Mouse (Mus musculus): ENCODE results near the gene Akr1e1. TPM values are rescaled to one million over a fixed set of nuclear protein-coding genes. Genes with fewer than 3 reads are reported as not detected.
A peak's percentile ranks its signal among the peaks of the same experiment; 100 is the strongest.

The Akr1e1 gene
- total and polyA plus RNA-seq, 3 experiments: 29.7 to 36.6 (median 30.4) TPM

DNA sequence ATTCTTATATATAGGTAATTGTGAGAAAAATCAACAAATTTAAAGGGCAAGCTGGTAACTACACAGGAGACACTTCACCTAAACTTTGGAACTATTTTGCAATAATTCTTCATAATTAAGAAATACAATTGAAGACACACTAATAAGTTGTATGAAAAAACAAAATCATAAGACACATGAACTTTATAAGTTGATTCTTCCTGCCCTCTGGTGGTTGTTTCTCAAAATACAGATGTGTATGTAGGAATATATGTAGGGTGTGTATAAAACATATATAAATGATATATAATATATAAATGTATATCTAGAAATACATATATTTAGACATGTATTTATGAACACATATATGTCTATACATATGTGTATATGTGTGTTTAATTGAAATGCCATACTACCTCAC, 1.9 kb upstream of the Akr1e1 start:
- H3K4me1 ChIP-seq (ENCODE audit: control insufficient read depth in 1 of 2, insufficient read depth in 2 of 2): peaks cover 0 to 9% of the 10 kb centered on the region in 2 experiments; a peak in 1 of 4 replicates
- H3K4me3 ChIP-seq (replicated peaks in 1 of 3; ENCODE audit: low read depth in 2 of 3, low read length in 2 of 3, poor library complexity in 1 of 3): no peak overlapping the region
- H3K9me3 ChIP-seq (replicated peaks; ENCODE audit: low read length): no peaks in the 10 kb centered on the region
- in situ Hi-C loops (cut with MboI; ENCODE audit: low pct_ligation_motif_present, low pct_unique_long_range_greater_than_20kb, low sequenced_read_pairs) (loop anchor here (25.0 kb wide), 1 partner anchor 474 kb away; no protein-coding TSS in a partner anchor), dilution Hi-C loops (cut with MboI; ENCODE audit: extremely low pct_ligation_motif_present, extremely low pct_unique_long_range_greater_than_20kb, low sequenced_read_pairs) (no loop called here)
- no peaks in the 10 kb centered on the region for H3K27me3 ChIP-seq (replicated peaks)
- H3K27ac ChIP-seq (ENCODE audit: insufficient read depth, low read depth): no peak overlapping the region
- no peaks in the 10 kb centered on the region; the same call in none of the 2 replicates for H3K79me2 ChIP-seq (replicated peaks; ENCODE audit: control insufficient read depth, extremely low read depth, insufficient read depth, poor library complexity, severe bottlenecking)
- TF ChIP-seq NRF1 (IDR thresholded peaks at IDR 0.05; ENCODE audit: low read depth, low read length): no peak
- TF ChIP-seq IRF4 (IDR thresholded peaks at IDR 0.05; ENCODE audit: low read depth, low read length): no peak
- no peak for TF ChIP-seq TBP (conservative IDR thresholded peaks at IDR 0.05; ENCODE audit: low read depth, low read length)
- TF ChIP-seq RAD21 (IDR thresholded peaks at IDR 0.05; ENCODE audit: low read depth, low read length): peak; percentile 65
- TF ChIP-seq BHLHE40 (IDR thresholded peaks at IDR 0.05; ENCODE audit: low read depth, low read length): no peak
- TF ChIP-seq ZNF384 (IDR thresholded peaks at IDR 0.05; ENCODE audit: low read depth, low read length): no peak
- no peak for TF ChIP-seq GABPA (IDR thresholded peaks at IDR 0.05; ENCODE audit: insufficient replicate concordance, low read depth, low read length)
- no peak for TF ChIP-seq RCOR1 (conservative IDR thresholded peaks at IDR 0.05; ENCODE audit: low read depth, low read length)
- TF ChIP-seq UBTF (IDR thresholded peaks at IDR 0.05; ENCODE audit: low read depth, low read length): no peak
- TF ChIP-seq SMC3 (IDR thresholded peaks at IDR 0.05; ENCODE audit: low read depth, low read length): peak; percentile 44
- no peak for TF ChIP-seq CHD2 (IDR thresholded peaks at IDR 0.05; ENCODE audit: low read length)
- peak in 1 of 2 experiments; percentile 61; a peak in 2 of 4 replicates for TF ChIP-seq CTCF (conservative IDR thresholded peaks at IDR 0.05 in 1 of 2, IDR thresholded peaks at IDR 0.05 in 1 of 2; ENCODE audit: low read depth in 2 of 2, low read length in 2 of 2)
- no peak for TF ChIP-seq NELFE (IDR thresholded peaks at IDR 0.05; ENCODE audit: low read depth, low read length)
- no peak overlapping the region for H3K4me2 ChIP-seq (ENCODE audit: insufficient read depth, low read depth, poor library complexity, severe bottlenecking)
- H3K36me3 ChIP-seq (replicated peaks in 1 of 2; ENCODE audit: control insufficient read depth in 1 of 2, insufficient read depth in 1 of 2, low read length in 1 of 2): peaks cover 3 to 14% of the 10 kb centered on the region in 2 experiments
- peak; percentile 31 for DNase-seq (ENCODE audit: extremely low read depth)
- H3K9ac ChIP-seq (ENCODE audit: insufficient read depth, low read depth): no peak overlapping the region

DNA sequence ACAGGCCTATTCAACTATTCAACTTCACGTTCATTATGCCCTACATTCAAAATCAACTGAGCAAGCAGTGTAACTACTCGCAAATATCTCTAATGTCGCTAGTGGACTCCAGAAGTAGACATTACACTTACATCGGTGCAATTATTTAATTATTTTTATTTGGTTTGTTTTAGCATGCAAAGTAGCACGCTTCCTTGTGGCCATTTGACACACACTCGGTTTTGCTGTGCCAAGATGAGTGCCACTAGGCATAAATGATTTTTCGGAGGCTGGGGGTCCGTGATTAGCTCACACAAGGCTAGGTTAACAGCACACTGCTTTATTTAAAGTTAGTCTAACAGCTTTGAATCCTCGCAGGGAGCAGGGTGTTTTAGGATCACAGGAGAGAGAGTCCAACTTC, 444 bp downstream of the Akr1e1 start:
- Histone ChIP-seq H3K27ac (ENCODE audit: insufficient read depth, low read depth) (no peak overlapping the region), H3K4me2 (ENCODE audit: insufficient read depth, low read depth, poor library complexity, severe bottlenecking) (peak overlapping the region; percentile 29; the same call in 1 of the 2 replicates), H3K9me3 (replicated peaks; ENCODE audit: low read length) (no peaks in the 10 kb centered on the region), H3K4me3 (replicated peaks in 1 of 3; ENCODE audit: low read depth in 2 of 3, low read length in 2 of 3, poor library complexity in 1 of 3) (peak overlapping the region; percentile 65 to 75 (median 74)), H3K9ac (ENCODE audit: insufficient read depth, low read depth) (peak overlapping the region; percentile 82), H3K4me1 (ENCODE audit: control insufficient read depth in 1 of 2, insufficient read depth in 2 of 2) (peaks cover 0 to 9% of the 10 kb centered on the region in 2 experiments; a peak in 1 of 4 replicates), H3K79me2 (replicated peaks; ENCODE audit: control insufficient read depth, extremely low read depth, insufficient read depth, poor library complexity, severe bottlenecking) (no peaks in the 10 kb centered on the region; the same call in none of the 2 replicates), H3K36me3 (replicated peaks in 1 of 2; ENCODE audit: control insufficient read depth in 1 of 2, insufficient read depth in 1 of 2, low read length in 1 of 2) (peaks cover 5 to 27% of the 10 kb centered on the region in 2 experiments), H3K27me3 (replicated peaks) (no peaks in the 10 kb centered on the region)
- TF ChIP-seq NRF1 (IDR thresholded peaks at IDR 0.05; ENCODE audit: low read depth, low read length) (no peak), CHD2 (IDR thresholded peaks at IDR 0.05; ENCODE audit: low read length) (no peak), ZNF384 (IDR thresholded peaks at IDR 0.05; ENCODE audit: low read depth, low read length) (no peak), EP300 (IDR thresholded peaks at IDR 0.05; ENCODE audit: low read length) (no peak), CHD1 (IDR thresholded peaks at IDR 0.05; ENCODE audit: low read depth, low read length) (no peak), USF2 (conservative IDR thresholded peaks at IDR 0.05; ENCODE audit: low read depth, low read length) (no peak), MAFK (IDR thresholded peaks at IDR 0.05; ENCODE audit: insufficient replicate concordance, low read length) (no peak), POLR2A (IDR thresholded peaks at IDR 0.05; ENCODE audit: low read depth, low read length) (no peak), CTCF (conservative IDR thresholded peaks at IDR 0.05 in 1 of 2, IDR thresholded peaks at IDR 0.05 in 1 of 2; ENCODE audit: low read depth in 2 of 2, low read length in 2 of 2) (no peak)
- dilution Hi-C loops (cut with MboI; ENCODE audit: extremely low pct_ligation_motif_present, extremely low pct_unique_long_range_greater_than_20kb, low sequenced_read_pairs) (no loop called here), in situ Hi-C loops (cut with MboI; ENCODE audit: low pct_ligation_motif_present, low pct_unique_long_range_greater_than_20kb, low sequenced_read_pairs) (loop anchor here (25.0 kb wide), 1 partner anchor 471 kb away; no protein-coding TSS in a partner anchor)
- DNase-seq (ENCODE audit: extremely low read depth): peak; percentile 50

Measured in CH12.LX (cell line).